Mouse (Mus musculus) adrenal gland, adult 2 months (tissue): ENCODE measurements around the gene Adamts9. TPM values are rescaled to one million over a fixed set of nuclear protein-coding genes. Genes with fewer than 3 reads are reported as not detected.

Source experiments
- DNase-seq: peaks from one replicate; pipeline ENCODE4 v3.0.0; 2021
- polyA plus RNA-seq: library from polyadenylated mRNA; depleted of rRNA; stranded (reverse); fragments of >200 nt; gene quantifications from 2 replicates; pipeline ENCODE4 v1.2.3, GENCODE M21; 2012
- total RNA-seq, 2 experiments: library from RNA; stranded (reverse); gene quantifications; 2 replicates each; pipeline ENCODE4 v1.2.3; 2021

Gene Adamts9
- total and polyA plus RNA-seq, 3 experiments = 7.1 to 30.9 (median 11.0) TPM

GRCm38 (mm10) chr6:92924536-92924935 lies 18.8 kb downstream of the Adamts9 start:
- no peak for DNase-seq

- DNase-seq = peak; percentile 10
Measured at GRCm38 (mm10) chr6:92921843-92922242, 21.4 kb downstream of the Adamts9 start.

- DNase-seq = no peak
Measured at GRCm38 (mm10) chr6:92920938-92921689, 22.2 kb downstream of the Adamts9 start.

GRCm38 (mm10) chr6:92910611-92911010 lies 32.7 kb downstream of the Adamts9 start:
- DNase-seq = no peak

GRCm38 (mm10) chr6:92909361-92909760 lies 33.9 kb downstream of the Adamts9 start:
- DNase-seq = no peak

- peak; percentile 38 for DNase-seq
Measured at GRCm38 (mm10) chr6:92905922-92906321, 37.4 kb downstream of the Adamts9 start.

GRCm38 (mm10) chr6:92904491-92904890 lies 38.8 kb downstream of the Adamts9 start:
- DNase-seq = no peak

GRCm38 (mm10) chr6:92904037-92904436 lies 39.3 kb downstream of the Adamts9 start:
- DNase-seq = no peak

- no peak for DNase-seq
Measured at GRCm38 (mm10) chr6:92891535-92891934, 51.8 kb downstream of the Adamts9 start.

- DNase-seq = no peak
Measured at GRCm38 (mm10) chr6:92883131-92883900, 60.0 kb downstream of the Adamts9 start.

GRCm38 (mm10) chr6:92882446-92882845 lies 60.8 kb downstream of the Adamts9 start:
- no peak for DNase-seq

- DNase-seq = no peak
Measured at GRCm38 (mm10) chr6:92879700-92880265, 63.5 kb downstream of the Adamts9 start.

- DNase-seq = no peak
Measured at GRCm38 (mm10) chr6:92878771-92879170, 64.5 kb downstream of the Adamts9 start.

GRCm38 (mm10) chr6:92877236-92877635 lies 66.1 kb downstream of the Adamts9 start:
- no peak for DNase-seq

- DNase-seq = no peak
Measured at GRCm38 (mm10) chr6:92876121-92876520, 67.2 kb downstream of the Adamts9 start.

- DNase-seq = no peak
Measured at GRCm38 (mm10) chr6:92875340-92875739, 68.0 kb downstream of the Adamts9 start.

- DNase-seq = peak; percentile 52
Measured at GRCm38 (mm10) chr6:92874854-92875253, 68.4 kb downstream of the Adamts9 start.

- DNase-seq = no peak
Measured at GRCm38 (mm10) chr6:92872766-92873165, 70.5 kb downstream of the Adamts9 start.

- no peak for DNase-seq
Measured at GRCm38 (mm10) chr6:92871813-92872212, 71.5 kb downstream of the Adamts9 start.

GRCm38 (mm10) chr6:92869582-92870219 lies 73.6 kb downstream of the Adamts9 start:
- no peak for DNase-seq

GRCm38 (mm10) chr6:92869089-92869581 lies 74.2 kb downstream of the Adamts9 start, which contains the start of gene Gm15737:
Gm15737 (plus strand) TSS chr6:92869357.
- peak; percentile 30 for DNase-seq

GRCm38 (mm10) chr6:92862599-92862998 lies 80.7 kb downstream of the Adamts9 start:
- no peak for DNase-seq
